Mouse (Mus musculus) stomach, postnatal 0 days (tissue): Measurements from ENCODE around the gene Otud7a. TPM values are rescaled to one million over a fixed set of nuclear protein-coding genes. Genes with fewer than 3 reads are reported as not detected.

ENCODE experiments used
- ATAC-seq: fragments of 200-750 bp; cut with Nextera tagmentation; 2 replicates; pipeline ENCODE4 v1.8.0; 2017; ENCODE audit not compliant: low FRiP score, low TSS enrichment
- DNase-seq: peaks from one replicate; pipeline ENCODE4 v3.0.0-alpha.2; 2016; ENCODE audit warnings: low spot score
- H3K27ac ChIP-seq: fragments of 300-500 bp; sonication (generic); replicated peaks from 2 replicates; pipeline ENCODE4 v1.5.1; 2014; ENCODE audit warnings: mild to moderate bottlenecking, control low read depth
- H3K27me3 ChIP-seq: fragments of 300-500 bp; sonication (generic); 2 replicates; pipeline ENCODE4 v1.6.1; 2014; ENCODE audit warnings: low read length; ENCODE audit not compliant: control insufficient read depth, insufficient read depth
- H3K36me3 ChIP-seq: fragments of 300-500 bp; sonication (generic); 2 replicates; pipeline ENCODE4 v1.6.1; 2014; ENCODE audit warnings: low read length, mixed read lengths; ENCODE audit not compliant: control insufficient read depth, insufficient read depth
- H3K4me1 ChIP-seq: fragments of 300-500 bp; sonication (generic); replicated peaks from 2 replicates; pipeline ENCODE4 v1.6.1; 2014; ENCODE audit warnings: antibody characterized with exemption; ENCODE audit not compliant: control insufficient read depth, insufficient read depth
- H3K4me2 ChIP-seq: fragments of 300-500 bp; sonication (generic); replicated peaks from 2 replicates; pipeline ENCODE4 v1.6.1; 2014; ENCODE audit warnings: low read depth, mild to moderate bottlenecking, control low read depth, moderate library complexity
- H3K4me3 ChIP-seq: fragments of 300-500 bp; sonication (generic); 2 replicates; pipeline ENCODE4 v1.5.1; 2014; ENCODE audit warnings: low read depth, low read length, control low read depth
- H3K9ac ChIP-seq: fragments of 300-500 bp; sonication (generic); 2 replicates; pipeline ENCODE4 v1.6.1; 2014; ENCODE audit warnings: mild to moderate bottlenecking, low read length, control low read depth, mixed read lengths
- H3K9me3 ChIP-seq: fragments of 300-500 bp; sonication (generic); 2 replicates; pipeline ENCODE4 v1.6.1; 2016; ENCODE audit warnings: low read length; ENCODE audit not compliant: control insufficient read depth
- CTCF ChIP-seq: IDR thresholded peaks from 2 replicates; pipeline ENCODE4 v1.5.1; 2016; ENCODE audit warnings: antibody characterized with exemption, low read depth, mild to moderate bottlenecking, moderate library complexity
- EP300 ChIP-seq: optimal IDR thresholded peaks from 2 replicates; pipeline ENCODE3; 2016; ENCODE audit warnings: antibody characterized with exemption
- WGBS: fragments of 180-500 bp; shearing (Covaris S2); extraction: QIAGEN DNeasy Blood & Tissue Kit; methylation state at CpG from one replicate; pipeline ENCODE4 v1.1.7; 2014; 5-methylcytosine and 5-hydroxymethylcytosine counted together
- polyA plus RNA-seq: library from polyadenylated mRNA; unstranded; fragments of >200 nt; fragmentation: Nextera tagmentation; extraction: Ambion mirVana; gene quantifications from 2 replicates; pipeline ENCODE4 v1.2.1, GENCODE M21; 2015

Gene Otud7a
- polyA plus RNA-seq, 1 experiment from 2014 or later: 0.13 TPM

DNA sequence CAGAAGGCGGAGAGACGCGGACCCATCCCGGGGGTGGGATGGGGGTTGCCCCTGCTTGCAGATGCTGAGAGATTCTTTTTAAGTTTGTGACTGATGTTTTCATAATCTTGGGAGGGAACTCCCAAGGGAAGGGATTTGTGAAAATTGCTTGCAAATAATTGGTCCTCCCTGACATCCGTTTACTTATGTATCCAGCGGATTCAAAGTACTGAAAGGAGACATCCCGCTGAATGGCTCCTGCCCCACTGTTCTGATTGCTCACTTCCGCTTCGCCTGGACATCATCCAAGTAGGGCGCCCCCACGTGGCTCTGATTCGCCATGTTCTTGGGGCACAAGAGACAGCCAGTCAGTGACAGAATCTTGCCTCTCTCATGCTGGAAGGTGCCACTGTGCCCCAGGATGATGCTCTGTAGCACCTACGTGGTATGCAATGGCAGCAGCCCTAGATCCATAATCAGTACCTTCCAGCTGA lies 311.0 kb downstream of the Otud7a start:
- Histone ChIP-seq H3K9ac (no peak overlapping the region), H3K36me3 (no peaks in the 10 kb centered on the region), H3K9me3 (no peaks in the 10 kb centered on the region), H3K4me3 (peak overlapping the region; percentile 37), H3K4me2 (peak overlapping the region; percentile 66), H3K27ac (0 out of 2 replicates have a peak overlapping the region, but pooled peaks have one; percentile 5), H3K4me1 (no peaks in the 10 kb centered on the region; the same call in 1 of the 2 replicates), H3K27me3 (peaks cover 22% of the 10 kb centered on the region)
- WGBS: under 1% methylated on average over 13 of the region's 13 CpGs
- ATAC-seq (peak; percentile 51), DNase-seq (peak; percentile 89)
- TF ChIP-seq EP300 (no peak), CTCF (peak; percentile 86)

DNA sequence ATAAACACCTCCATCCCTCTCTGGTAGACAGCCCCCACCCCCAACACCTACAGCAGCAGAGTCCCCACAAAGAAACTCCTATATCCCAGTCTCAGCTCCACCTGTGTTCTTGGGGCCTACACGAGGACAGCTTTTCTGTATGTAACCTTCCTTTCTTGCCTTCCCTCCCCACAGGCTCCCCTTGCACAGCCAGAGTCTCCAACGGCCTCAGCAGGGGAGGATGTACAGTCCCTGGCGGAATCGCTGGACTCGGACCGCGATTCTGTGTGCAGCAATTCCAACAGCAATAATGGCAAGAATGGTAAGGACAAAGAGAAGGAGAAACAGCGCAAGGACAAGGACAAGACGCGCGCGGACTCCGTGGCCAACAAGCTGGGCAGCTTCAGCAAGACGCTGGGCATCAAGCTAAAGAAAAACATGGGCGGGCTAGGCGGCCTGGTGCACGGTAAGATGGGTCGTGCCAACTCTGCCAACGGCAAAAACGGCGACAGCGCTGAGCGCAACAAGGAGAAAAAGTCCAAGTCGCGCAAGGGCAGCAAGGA lies 312.7 kb downstream of the Otud7a start:
- WGBS: 16% methylated on average over 25 of the region's 25 CpGs
- TF ChIP-seq CTCF (no peak), EP300 (no peak)
- no peak overlapping the region for H3K9ac ChIP-seq

DNA sequence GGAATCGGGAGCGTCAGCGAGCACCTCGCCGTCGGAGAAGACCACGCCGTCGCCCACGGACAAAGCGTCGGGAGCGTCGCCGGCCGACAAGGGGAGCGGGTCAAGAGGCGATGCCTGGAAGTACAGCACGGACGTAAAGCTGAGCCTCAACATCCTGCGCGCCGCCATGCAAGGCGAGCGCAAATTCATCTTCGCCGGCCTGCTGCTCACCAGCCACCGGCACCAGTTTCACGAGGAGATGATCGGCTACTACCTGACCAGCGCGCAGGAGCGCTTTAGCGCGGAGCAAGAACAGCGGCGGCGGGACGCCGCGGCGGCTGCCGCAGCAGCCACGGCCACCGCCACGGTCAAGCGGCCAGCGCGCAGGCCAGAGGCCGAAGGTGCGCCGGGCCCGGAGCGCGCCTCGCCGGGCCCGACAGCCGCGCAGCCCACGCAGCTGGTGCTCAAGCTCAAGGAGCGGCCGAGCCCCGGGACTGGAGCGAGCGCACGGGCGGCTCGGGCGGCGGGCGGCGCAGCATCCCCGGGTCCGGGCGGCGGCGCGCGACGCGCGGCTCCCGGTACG lies 313.2 kb downstream of the Otud7a start:
- ATAC-seq (no peak), DNase-seq (peak; percentile 17)
- peak overlapping the region; percentile 64 for H3K4me2 ChIP-seq
- peak overlapping the region; percentile 39 for H3K4me3 ChIP-seq
- H3K9me3 ChIP-seq: no peaks in the 10 kb centered on the region
- no peaks in the 10 kb centered on the region; the same call in 1 of the 2 replicates for H3K4me1 ChIP-seq
- TF ChIP-seq EP300: no peak
- TF ChIP-seq CTCF: no peak
- peaks cover 22% of the 10 kb centered on the region for H3K27me3 ChIP-seq
- H3K27ac ChIP-seq: no peak overlapping the region
- no peak overlapping the region for H3K9ac ChIP-seq
- under 1% methylated on average over 50 of the region's 85 CpGs for WGBS
- H3K36me3 ChIP-seq: no peaks in the 10 kb centered on the region

More for the DNA sequence above, 312.7 kb downstream of the Otud7a start:
- Histone ChIP-seq H3K27ac (no peak overlapping the region), H3K4me3 (peak overlapping the region; percentile 39), H3K4me1 (no peaks in the 10 kb centered on the region; the same call in 1 of the 2 replicates), H3K4me2 (peak overlapping the region; percentile 64; the same call in 1 of the 2 replicates), H3K36me3 (no peaks in the 10 kb centered on the region), H3K27me3 (peaks cover 22% of the 10 kb centered on the region), H3K9me3 (no peaks in the 10 kb centered on the region)
- ATAC-seq (no peak), DNase-seq (no peak)

DNA sequence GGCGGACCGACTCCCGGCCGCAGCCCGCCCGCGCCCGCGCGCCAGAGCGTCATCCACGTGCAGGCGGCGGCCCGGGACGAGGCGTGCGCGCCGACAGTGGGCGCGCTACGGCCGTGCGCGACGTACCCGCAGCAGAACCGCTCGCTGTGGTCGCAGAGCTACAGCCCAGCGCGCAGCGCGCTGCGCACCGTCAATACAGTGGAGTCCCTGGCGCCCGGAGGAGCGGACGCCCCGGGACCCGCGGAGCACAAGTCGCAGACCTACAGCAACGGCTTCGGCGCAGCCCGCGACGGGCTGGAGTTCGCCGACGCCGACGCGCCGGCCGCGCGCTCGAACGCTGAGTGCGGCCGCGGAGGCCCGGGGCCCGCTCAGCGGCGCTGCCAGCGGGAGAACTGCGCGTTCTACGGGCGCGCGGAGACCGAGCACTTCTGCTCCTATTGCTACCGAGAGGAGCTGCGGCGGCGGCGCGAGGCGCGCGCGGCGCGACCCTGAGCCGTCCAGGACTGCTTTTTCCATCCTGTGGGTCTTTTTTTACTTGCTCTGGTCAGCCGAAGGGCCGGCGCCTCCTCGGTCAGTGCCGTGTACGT lies 313.8 kb downstream of the Otud7a start:
- no peaks in the 10 kb centered on the region for H3K9me3 ChIP-seq
- H3K27me3 ChIP-seq: peaks cover 22% of the 10 kb centered on the region
- H3K9ac ChIP-seq: no peak overlapping the region
- DNase-seq: peak; percentile 22
- H3K4me1 ChIP-seq: no peaks in the 10 kb centered on the region; the same call in 1 of the 2 replicates
- H3K4me2 ChIP-seq: peak overlapping the region; percentile 64
- no peak overlapping the region for H3K27ac ChIP-seq
- ATAC-seq: no peak
- TF ChIP-seq CTCF (no peak), EP300 (no peak)
- peak overlapping the region; percentile 39 for H3K4me3 ChIP-seq
- H3K36me3 ChIP-seq: no peaks in the 10 kb centered on the region
- WGBS: under 1% methylated on average over 54 of the region's 97 CpGs

DNA sequence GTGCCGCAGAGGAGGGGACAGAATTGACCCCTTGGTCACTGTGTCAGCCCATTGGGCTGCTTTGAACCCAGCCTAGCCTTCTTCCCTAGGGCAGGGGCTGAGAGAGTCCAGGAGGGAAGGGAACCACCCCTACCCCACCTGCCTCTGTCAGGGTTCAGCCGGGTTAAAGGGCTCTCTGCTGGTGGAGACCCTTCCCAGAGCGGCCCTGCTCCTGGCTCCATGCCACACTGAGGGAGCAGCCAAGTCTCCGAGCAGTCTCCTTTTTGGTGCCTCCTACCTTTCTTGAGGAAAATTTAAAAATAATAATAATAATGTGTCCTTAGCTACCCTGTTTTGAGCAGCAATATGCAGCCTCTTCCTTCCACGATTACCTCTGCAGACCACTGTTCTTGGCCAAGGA lies 315.1 kb downstream of the Otud7a start:
- Histone ChIP-seq H3K27ac (no peak overlapping the region), H3K4me2 (no peak overlapping the region), H3K9ac (no peak overlapping the region), H3K27me3 (peaks cover 22% of the 10 kb centered on the region), H3K9me3 (no peaks in the 10 kb centered on the region), H3K36me3 (no peaks in the 10 kb centered on the region), H3K4me1 (no peaks in the 10 kb centered on the region; the same call in 1 of the 2 replicates), H3K4me3 (no peak overlapping the region)
- TF ChIP-seq EP300 (no peak), CTCF (no peak)
- WGBS: 30% methylated on average over 5 of the region's 5 CpGs
- ATAC-seq (no peak), DNase-seq (no peak)

DNA sequence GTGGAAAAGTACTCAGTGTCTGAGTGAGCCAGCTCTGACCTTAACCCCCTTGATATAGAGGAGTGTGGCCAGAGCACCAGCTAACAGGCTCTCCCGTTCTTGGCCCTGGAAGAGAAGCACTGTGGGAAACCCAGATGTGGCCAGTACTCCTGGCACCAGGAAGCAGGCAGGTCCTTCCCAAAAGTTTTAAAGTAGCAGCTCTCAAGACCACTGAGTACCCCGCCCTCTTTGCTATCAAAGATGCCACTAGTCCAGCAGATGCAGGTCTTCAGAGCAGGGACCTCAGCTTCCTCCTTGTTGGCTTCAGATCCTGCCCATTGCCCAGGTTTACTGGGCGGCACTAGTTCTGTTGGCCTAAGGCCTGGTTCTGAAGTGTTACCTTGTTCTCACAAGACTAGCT lies 318.0 kb downstream of the Otud7a start:
- H3K36me3 ChIP-seq: no peaks in the 10 kb centered on the region
- H3K9me3 ChIP-seq: no peaks in the 10 kb centered on the region
- 0 out of 2 replicates have a peak, but pooled peaks cover 3% of the 10 kb centered on the region for H3K4me1 ChIP-seq
- peaks cover 11% of the 10 kb centered on the region for H3K27me3 ChIP-seq
- no peak for DNase-seq
- H3K27ac ChIP-seq: no peak overlapping the region
- 78% methylated on average over 3 of the region's 3 CpGs for WGBS
- H3K9ac ChIP-seq: no peak overlapping the region
- no peak overlapping the region for H3K4me3 ChIP-seq
- TF ChIP-seq EP300 (no peak), CTCF (no peak)
- no peak for ATAC-seq
- H3K4me2 ChIP-seq: no peak overlapping the region
